In the genomic region with DNA sequence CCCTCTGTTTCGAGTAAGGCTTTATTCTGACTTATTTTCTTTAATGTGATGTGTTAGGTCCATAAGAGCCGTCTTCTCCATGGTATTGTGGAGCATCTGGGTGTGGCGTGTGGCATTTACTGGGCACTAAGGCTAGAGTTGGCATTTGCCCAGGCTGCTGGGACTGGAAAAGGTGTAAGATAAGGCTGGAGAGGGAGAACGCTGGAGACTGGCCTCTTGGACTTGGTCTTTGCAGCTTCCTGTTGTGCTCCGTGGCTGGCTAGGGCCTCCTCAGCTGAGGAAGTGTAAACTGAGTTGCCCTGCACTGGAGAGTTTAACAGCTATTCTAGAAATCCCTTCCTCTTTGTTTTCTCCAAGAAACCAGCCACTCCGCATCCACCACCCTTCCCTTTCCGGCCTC, we compare ENCODE assay signal across 10 mouse cellular contexts. TPM values are rescaled to one million over a fixed set of nuclear protein-coding genes. Genes with fewer than 3 reads are reported as not detected.
DNase-seq lines count a peak whose midpoint lies in the region; ATAC-seq lines count a peak whose summit lies in the region.
"Had no signal": no experiment of that assay in that cellular context is flagged by ENCODE, and none has a peak within 500 bp of the region (broad histone marks: within the 10 kb centered on the region; RNA-seq: fewer than 3 reads in every experiment).

No protein-coding gene starts in this region.

- no peak for ATAC-seq in embryonic facial prominence, embryonic 15.5 days (ENCODE audit: insufficient number of reproducible peaks, low FRiP score, low TSS enrichment, low read depth)
- ATAC-seq in lung, embryonic 16.5 days (ENCODE audit: low read depth), result peak; percentile 44
- ATAC-seq: CD4-positive, CD25-positive, alpha-beta regulatory T cell, adult 4 months had no signal

- no peaks in the 10 kb centered on the region for H3K36me3 ChIP-seq in embryonic facial prominence, embryonic 15.5 days
- H3K36me3 ChIP-seq in embryonic facial prominence, embryonic 10.5 days (replicated peaks), result peaks cover 12% of the 10 kb centered on the region
- peaks cover 2% of the 10 kb centered on the region for H3K36me3 ChIP-seq in lung, embryonic 16.5 days (ENCODE audit: control insufficient read depth, insufficient read depth, low read length)

- intact Hi-C loops in heart, postnatal 14 days (cut with DNase I), result no loop called here

- H3K27ac ChIP-seq in embryonic facial prominence, embryonic 15.5 days (replicated peaks), result 0 out of 2 replicates have a peak overlapping the region, but pooled peaks have one; percentile 17
- no peak overlapping the region for H3K27ac ChIP-seq in embryonic facial prominence, embryonic 10.5 days (replicated peaks)
- H3K27ac ChIP-seq in brown adipose tissue, adult 24 weeks (replicated peaks; ENCODE audit: low read depth, low read length), result peak overlapping the region; percentile 55
- peak overlapping the region; percentile 69 for H3K27ac ChIP-seq in lung, embryonic 16.5 days (ENCODE audit: low read length)

- no peaks in the 10 kb centered on the region for H3K27me3 ChIP-seq in embryonic facial prominence, embryonic 15.5 days
- no peaks in the 10 kb centered on the region for H3K27me3 ChIP-seq in embryonic facial prominence, embryonic 10.5 days (replicated peaks; ENCODE audit: low read depth, poor library complexity, severe bottlenecking)
- H3K27me3 ChIP-seq in lung, embryonic 16.5 days (ENCODE audit: control insufficient read depth, insufficient read depth, low read depth, low read length), result no peaks in the 10 kb centered on the region

- H3K4me3 ChIP-seq in embryonic facial prominence, embryonic 15.5 days (replicated peaks), result no peak overlapping the region
- no peak overlapping the region for H3K4me3 ChIP-seq in embryonic facial prominence, embryonic 10.5 days
- no peak overlapping the region for H3K4me3 ChIP-seq in brown adipose tissue, adult 24 weeks (ENCODE audit: insufficient read depth, low read depth, low read length)
- no peak overlapping the region for H3K4me3 ChIP-seq in lung, embryonic 16.5 days (ENCODE audit: low read length)

- 77% methylated on average over 7 of the region's 7 CpGs for WGBS in embryonic facial prominence, embryonic 15.5 days
- 77% methylated on average over 7 of the region's 7 CpGs for WGBS in embryonic facial prominence, embryonic 10.5 days
- WGBS in lung, embryonic 16.5 days, result 50% methylated on average over 7 of the region's 7 CpGs

- no peaks in the 10 kb centered on the region for H3K9me3 ChIP-seq in embryonic facial prominence, embryonic 15.5 days (replicated peaks)
- 0 out of 2 replicates have a peak, but pooled peaks cover 2% of the 10 kb centered on the region for H3K9me3 ChIP-seq in embryonic facial prominence, embryonic 10.5 days
- no peaks in the 10 kb centered on the region for H3K9me3 ChIP-seq in lung, embryonic 16.5 days (ENCODE audit: control insufficient read depth, low read length)

- no peak for DNase-seq in embryonic facial prominence, embryonic 10.5 days (ENCODE audit: low spot score)
- peak; percentile 44 to 60 for DNase-seq in heart, postnatal 14 days
- DNase-seq in testis, postnatal 10 days (ENCODE audit: low spot score), result no peak
- DNase-seq in frontal cortex, postnatal 36 days (ENCODE audit: low spot score in 2 of 2), result no peak
- DNase-seq in left cerebral cortex, adult 18-20 months (ENCODE audit: low spot score in 2 of 2), result no peak
- DNase-seq: gastrocnemius, postnatal 10 days had no signal

- H3K4me1 ChIP-seq in embryonic facial prominence, embryonic 15.5 days, result no peaks in the 10 kb centered on the region
- H3K4me1 ChIP-seq in embryonic facial prominence, embryonic 10.5 days, result peaks cover 3% of the 10 kb centered on the region; the same call in 1 of the 2 replicates
- peaks cover 3% of the 10 kb centered on the region for H3K4me1 ChIP-seq in brown adipose tissue, adult 24 weeks (ENCODE audit: control insufficient read depth, insufficient read depth, insufficient read length, low read length)
- peaks cover 16% of the 10 kb centered on the region for H3K4me1 ChIP-seq in lung, embryonic 16.5 days (replicated peaks; ENCODE audit: control insufficient read depth, insufficient read depth, low read length)

- no peak overlapping the region for H3K4me2 ChIP-seq in embryonic facial prominence, embryonic 15.5 days (replicated peaks)
- H3K4me2 ChIP-seq in lung, embryonic 16.5 days (ENCODE audit: low read depth, low read length), result no peak overlapping the region

- no peak overlapping the region for H3K9ac ChIP-seq in embryonic facial prominence, embryonic 15.5 days
- no peak overlapping the region for H3K9ac ChIP-seq in lung, embryonic 16.5 days (ENCODE audit: low read length)

RNA-seq across cellular contexts. Expression of a gene that starts 32.0 kb away (rescaled TPM):
- 10.3 and 11.1 TPM in 2 replicates for polyA plus RNA-seq in embryonic facial prominence, embryonic 15.5 days (2015; fragmentation: Nextera tagmentation; extraction: Ambion mirVana)
- polyA plus RNA-seq in embryonic facial prominence, embryonic 10.5 days (2016; fragmentation: Nextera tagmentation; extraction: Ambion mirVana), result 6.4 and 7.9 TPM in 2 replicates
- 1.0 and 2.5 TPM in 2 replicates for polyA plus RNA-seq in brown adipose tissue, adult 24 weeks (2012; ENCODE audit: insufficient read depth, insufficient read length, missing spikeins)
- total RNA-seq in heart, postnatal 14 days (2021), result 1 to 10 TPM; 5.0 to 8.2 TPM
- 6.9 and 7.7 TPM in 2 replicates for polyA plus RNA-seq in lung, embryonic 16.5 days (2015; fragmentation: Nextera tagmentation; extraction: Ambion mirVana)
- 10 to 100 TPM; 38.7 to 40.8 TPM for total RNA-seq in left cerebral cortex, adult 18-20 months (2021)

RNA-seq across cellular contexts. Expression of a gene that starts 36.3 kb away (rescaled TPM):
- polyA plus RNA-seq in embryonic facial prominence, embryonic 15.5 days (2015; fragmentation: Nextera tagmentation; extraction: Ambion mirVana), result 43.8 and 45.8 TPM in 2 replicates
- polyA plus RNA-seq in embryonic facial prominence, embryonic 10.5 days (2016; fragmentation: Nextera tagmentation; extraction: Ambion mirVana), result 91.2 and 92.7 TPM in 2 replicates
- polyA plus RNA-seq in brown adipose tissue, adult 24 weeks (2012; ENCODE audit: insufficient read depth, insufficient read length, missing spikeins), result 8.4 and 11.5 TPM in 2 replicates
- 10 to 100 TPM; 10.3 to 12.3 TPM for total RNA-seq in heart, postnatal 14 days (2021)
- 46.9 and 47.7 TPM in 2 replicates for polyA plus RNA-seq in lung, embryonic 16.5 days (2015; fragmentation: Nextera tagmentation; extraction: Ambion mirVana)
- 10 to 100 TPM; 21.7 to 27.0 TPM for total RNA-seq in left cerebral cortex, adult 18-20 months (2021)

Comparison
In these comparisons a context has a peak if more than half of its experiments do, and no peak if none do; other contexts are left out.
1. DNase-seq: peak in heart, postnatal 14 days (2 of 2); none in embryonic facial prominence, embryonic 10.5 days (single experiment), testis, postnatal 10 days (single experiment), frontal cortex, postnatal 36 days (0 of 2) and left cerebral cortex, adult 18-20 months (0 of 2).